Mouse (Mus musculus) forelimb bud, embryonic 11.5 days (tissue): ENCODE measurements at regions not wholly inside any gene's neighbourhood (a gene's known extent, or its start where the extent isn't known, plus 50 kb on each side); places are given as distances from the start of the nearest gene placed in this dataset.

Experiments
- DNase-seq: peaks from one replicate; pipeline ENCODE4 v3.0.0-alpha.2; 2012; ENCODE audit warnings: low read depth, low spot score

GRCm38 (mm10) chr12:9091951-9092350, 62.2 kb downstream of the Ttc32 start:
- DNase-seq = no peak

- DNase-seq = no peak
Observed at GRCm38 (mm10) chr12:9095061-9095460, 65.3 kb downstream of the Ttc32 start.

- no peak for DNase-seq
Observed at GRCm38 (mm10) chr12:9106416-9106815, 76.6 kb downstream of the Ttc32 start.

- no peak for DNase-seq
Observed at GRCm38 (mm10) chr12:9109806-9110205, 80.0 kb downstream of the Ttc32 start.

GRCm38 (mm10) chr12:9112161-9112674, 82.4 kb downstream of the Ttc32 start:
- no peak for DNase-seq

GRCm38 (mm10) chr12:9113652-9114051, 83.9 kb downstream of the Ttc32 start:
- no peak for DNase-seq

- DNase-seq = no peak
Observed at GRCm38 (mm10) chr12:9114061-9114460, 84.3 kb downstream of the Ttc32 start.

- DNase-seq = no peak
Observed at GRCm38 (mm10) chr12:9118576-9118975, 88.8 kb downstream of the Ttc32 start.

- no peak for DNase-seq
Observed at GRCm38 (mm10) chr12:9127931-9128550, 98.2 kb downstream of the Ttc32 start.

- no peak for DNase-seq
Observed at GRCm38 (mm10) chr12:9128581-9129275, 98.9 kb downstream of the Ttc32 start.

- DNase-seq = no peak
Observed at GRCm38 (mm10) chr12:9132621-9133020, 102.8 kb downstream of the Ttc32 start.

GRCm38 (mm10) chr12:9133890-9134870, 104.4 kb downstream of the Ttc32 start:
- DNase-seq = no peak

GRCm38 (mm10) chr12:9151001-9151400, 121.2 kb downstream of the Ttc32 start:
- no peak for DNase-seq

GRCm38 (mm10) chr12:9151426-9151825, 121.6 kb downstream of the Ttc32 start:
- no peak for DNase-seq

GRCm38 (mm10) chr12:9154491-9154890, 124.7 kb downstream of the Ttc32 start:
- no peak for DNase-seq

- no peak for DNase-seq
Observed at GRCm38 (mm10) chr12:9156794-9157193, 127.0 kb downstream of the Ttc32 start.

GRCm38 (mm10) chr12:9158751-9159150, 129.0 kb downstream of the Ttc32 start:
- no peak for DNase-seq

GRCm38 (mm10) chr12:9165367-9165940, 135.7 kb downstream of the Ttc32 start:
- DNase-seq = no peak

GRCm38 (mm10) chr12:9166218-9166908, 136.6 kb downstream of the Ttc32 start:
- DNase-seq = peak; percentile 86

GRCm38 (mm10) chr12:9169008-9169407, 139.2 kb downstream of the Ttc32 start:
- DNase-seq = no peak

GRCm38 (mm10) chr12:9173680-9174079, 143.9 kb downstream of the Ttc32 start:
- DNase-seq = no peak
